Comparison of ENCODE assay signal across 13 mouse cellular contexts in the genomic region with DNA sequence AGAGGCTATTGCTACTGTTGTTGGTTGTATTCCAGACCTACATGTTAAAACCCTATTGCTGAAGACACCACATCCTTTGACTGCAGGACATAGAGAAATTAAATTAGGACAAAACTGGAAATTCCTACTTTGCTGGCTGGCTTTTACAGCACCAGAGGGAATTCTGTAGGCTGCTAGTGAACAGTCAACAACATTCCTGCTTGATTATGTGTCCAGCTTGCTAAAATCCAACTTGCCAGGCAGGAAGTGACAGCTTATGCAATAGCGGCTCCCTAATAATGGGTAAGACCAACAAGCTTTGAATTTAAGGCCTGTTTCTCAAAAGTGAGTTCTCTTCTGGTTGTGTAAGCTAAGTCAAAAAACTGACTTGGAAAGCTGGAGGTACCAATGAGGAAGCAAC.
DNase-seq lines count a peak whose midpoint lies in the region; ATAC-seq and TF ChIP-seq lines count a peak whose summit lies in the region.
"Had no signal": no experiment of that assay in that cellular context is flagged by ENCODE, and none has a peak within 500 bp of the region (broad histone marks: within the 10 kb centered on the region; RNA-seq: fewer than 3 reads in every experiment).

No protein-coding gene starts in this region.

- POLR2A ChIA-PET in Patski (lab: Charles Lee), result no interaction called here

- no peaks in the 10 kb centered on the region for H3K9me3 ChIP-seq in embryonic facial prominence, embryonic 14.5 days (ENCODE audit: control insufficient read depth, low read length)
- no peaks in the 10 kb centered on the region for H3K9me3 ChIP-seq in embryonic facial prominence, embryonic 10.5 days
- no peaks in the 10 kb centered on the region for H3K9me3 ChIP-seq in lung, postnatal 0 days (ENCODE audit: low read length)
- H3K9me3 ChIP-seq: forebrain, embryonic 15.5 days; limb, embryonic 15.5 days; midbrain, embryonic 10.5 days had no signal

- in situ Hi-C loops in Patski (cut with MboI; ENCODE audit: low pct_unique_long_range_greater_than_20kb), result no loop called here

- no peak overlapping the region for H3K4me3 ChIP-seq in embryonic facial prominence, embryonic 14.5 days (ENCODE audit: low read depth, low read length)
- H3K4me3 ChIP-seq in embryonic facial prominence, embryonic 10.5 days, result no peak overlapping the region
- no peak overlapping the region for H3K4me3 ChIP-seq in lung, postnatal 0 days (ENCODE audit: low read depth, low read length)
- H3K4me3 ChIP-seq: forebrain, embryonic 15.5 days; limb, embryonic 15.5 days; midbrain, embryonic 10.5 days had no signal

- 51% methylated on average over 1 of the region's 1 CpGs for WGBS in embryonic facial prominence, embryonic 14.5 days
- 67% methylated on average over 1 of the region's 1 CpGs for WGBS in embryonic facial prominence, embryonic 10.5 days
- WGBS in lung, postnatal 0 days, result 37% methylated on average over 1 of the region's 1 CpGs

- no peak overlapping the region for H3K27ac ChIP-seq in embryonic facial prominence, embryonic 14.5 days (replicated peaks; ENCODE audit: low read depth, low read length)
- H3K27ac ChIP-seq in embryonic facial prominence, embryonic 10.5 days (replicated peaks), result no peak overlapping the region
- no peak overlapping the region for H3K27ac ChIP-seq in lung, postnatal 0 days (ENCODE audit: low read length)
- H3K27ac ChIP-seq: forebrain, embryonic 15.5 days; limb, embryonic 15.5 days; midbrain, embryonic 10.5 days had no signal

- peak; percentile 74; the same call in 1 of the 2 replicates for TF ChIP-seq EP300 in lung, postnatal 0 days (IDR thresholded peaks at IDR 0.05)

- no peaks in the 10 kb centered on the region for H3K36me3 ChIP-seq in embryonic facial prominence, embryonic 14.5 days (ENCODE audit: control insufficient read depth, insufficient read depth, low read length)
- no peaks in the 10 kb centered on the region for H3K36me3 ChIP-seq in embryonic facial prominence, embryonic 10.5 days (replicated peaks)
- no peaks in the 10 kb centered on the region for H3K36me3 ChIP-seq in lung, postnatal 0 days (ENCODE audit: insufficient read depth, low read length)
- H3K36me3 ChIP-seq: forebrain, embryonic 15.5 days; limb, embryonic 15.5 days; midbrain, embryonic 10.5 days had no signal

- H3K4me2 ChIP-seq in embryonic facial prominence, embryonic 14.5 days (ENCODE audit: low read depth, low read length), result no peak overlapping the region
- H3K4me2 ChIP-seq in lung, postnatal 0 days (replicated peaks; ENCODE audit: low read depth, low read length), result no peak overlapping the region
- H3K4me2 ChIP-seq: forebrain, embryonic 15.5 days; limb, embryonic 15.5 days had no signal

- no peaks in the 10 kb centered on the region for H3K27me3 ChIP-seq in embryonic facial prominence, embryonic 14.5 days (replicated peaks; ENCODE audit: control insufficient read depth, insufficient read depth, low read length)
- no peaks in the 10 kb centered on the region for H3K27me3 ChIP-seq in embryonic facial prominence, embryonic 10.5 days (replicated peaks; ENCODE audit: low read depth, poor library complexity, severe bottlenecking)
- no peaks in the 10 kb centered on the region for H3K27me3 ChIP-seq in Patski
- no peaks in the 10 kb centered on the region for H3K27me3 ChIP-seq in lung, postnatal 0 days (replicated peaks; ENCODE audit: insufficient read depth, low read length)
- H3K27me3 ChIP-seq: forebrain, embryonic 15.5 days; limb, embryonic 15.5 days had no signal

- intact Hi-C loops in left cerebral cortex, postnatal 10 days (cut with DNase I), result no loop called here

- H3K4me1 ChIP-seq in embryonic facial prominence, embryonic 14.5 days (ENCODE audit: control insufficient read depth, insufficient read depth, low read length), result no peaks in the 10 kb centered on the region
- H3K4me1 ChIP-seq in embryonic facial prominence, embryonic 10.5 days, result no peaks in the 10 kb centered on the region
- no peaks in the 10 kb centered on the region; the same call in 1 of the 2 replicates for H3K4me1 ChIP-seq in lung, postnatal 0 days (ENCODE audit: insufficient read depth, low read depth, low read length)
- H3K4me1 ChIP-seq: forebrain, embryonic 15.5 days; midbrain, embryonic 10.5 days had no signal

- no peak for ATAC-seq in embryonic facial prominence, embryonic 14.5 days (ENCODE audit: low read depth)
- no peak for ATAC-seq in Patski
- ATAC-seq in lung, postnatal 0 days, result peak; percentile 68
- ATAC-seq: forebrain, embryonic 15.5 days had no signal

- no peak for TF ChIP-seq CTCF in Patski (IDR thresholded peaks at IDR 0.05)
- TF ChIP-seq CTCF in lung, postnatal 0 days (IDR thresholded peaks at IDR 0.05), result no peak

- no peak overlapping the region for H3K9ac ChIP-seq in embryonic facial prominence, embryonic 14.5 days (ENCODE audit: low read depth, low read length)
- no peak overlapping the region for H3K9ac ChIP-seq in lung, postnatal 0 days (replicated peaks; ENCODE audit: low read depth)
- H3K9ac ChIP-seq: forebrain, embryonic 15.5 days; limb, embryonic 15.5 days had no signal

- CTCF ChIA-PET in Patski (lab: Charles Lee), result interaction anchor here (1.2 kb wide), 1 partner anchor 15 kb away, joined by 4 read pairs; no protein-coding TSS in a partner anchor

- peak; percentile 41 for DNase-seq in embryonic facial prominence, embryonic 14.5 days (ENCODE audit: low spot score)
- DNase-seq in embryonic facial prominence, embryonic 10.5 days (ENCODE audit: low spot score), result no peak
- DNase-seq in Patski (ENCODE audit: low read depth, low spot score), result peak; percentile 27
- peak; percentile 77 for DNase-seq in heart, adult 8-10 months (ENCODE audit: low spot score)
- DNase-seq in lung, postnatal 0 days (ENCODE audit: low spot score), result peak; percentile 86
- DNase-seq in layer of hippocampus, postnatal 10 days (ENCODE audit: low spot score in 2 of 2), result no peak
- DNase-seq in layer of hippocampus, adult 9-10 months (ENCODE audit: low spot score), result no peak
- no peak for DNase-seq in left cerebral cortex, postnatal 10 days (ENCODE audit: extremely low spot score in 1 of 2, low spot score in 2 of 2)
- DNase-seq: B cell, adult 2 months; spleen, adult 18-20 months had no signal

Comparison
In these comparisons a context has a peak if more than half of its experiments do, and no peak if none do; other contexts are left out.
1. DNase-seq: peak in embryonic facial prominence, embryonic 14.5 days (single experiment), Patski (single experiment), heart, adult 8-10 months (single experiment) and lung, postnatal 0 days (single experiment); none in embryonic facial prominence, embryonic 10.5 days (single experiment), layer of hippocampus, postnatal 10 days (0 of 2), layer of hippocampus, adult 9-10 months (single experiment) and left cerebral cortex, postnatal 10 days (0 of 2).